Mouse (Mus musculus): ENCODE results near the gene Mars2. TPM values are rescaled to one million over a fixed set of nuclear protein-coding genes. Genes with fewer than 3 reads are reported as not detected.
A peak's percentile ranks its signal among the peaks of the same experiment; 100 is the strongest.

The Mars2 gene
- polyA plus RNA-seq, 1 experiment from 2014 or later, result 4.1 TPM

- H3K4me1 ChIP-seq (replicated peaks), result peaks cover 14% of the 10 kb centered on the region
- WGBS, result 92% methylated on average over 6 of the region's 6 CpGs
These were observed 29.4 kb upstream of the Mars2 start for GRCm38 (mm10) chr1:55207561-55207960.

GRCm38 (mm10) chr1:55208500-55209140 is 28.4 kb upstream of the Mars2 start:
- Histone ChIP-seq H3K27ac (ENCODE audit: poor library complexity, severe bottlenecking) (peak overlapping the region; percentile 62; the same call in 1 of the 2 replicates), H3K4me3 (no peak overlapping the region), H3K4me2 (no peak overlapping the region; the same call in 1 of the 2 replicates), H3K9ac (no peak overlapping the region), H3K27me3 (replicated peaks) (no peaks in the 10 kb centered on the region), H3K4me1 (replicated peaks) (peaks cover 14% of the 10 kb centered on the region), H3K36me3 (peaks cover 2% of the 10 kb centered on the region; the same call in 1 of the 2 replicates), H3K9me3 (replicated peaks) (no peaks in the 10 kb centered on the region)
- 36% methylated on average over 5 of the region's 5 CpGs for WGBS
- ATAC-seq (ENCODE audit: insufficient number of reproducible peaks, low FRiP score), result no peak

More at GRCm38 (mm10) chr1:55207561-55207960, 29.4 kb upstream of the Mars2 start:
- Histone ChIP-seq H3K36me3 (peaks cover 5% of the 10 kb centered on the region; the same call in 1 of the 2 replicates), H3K4me2 (no peak overlapping the region), H3K27ac (ENCODE audit: poor library complexity, severe bottlenecking) (no peak overlapping the region), H3K4me3 (no peak overlapping the region), H3K27me3 (replicated peaks) (no peaks in the 10 kb centered on the region), H3K9ac (no peak overlapping the region), H3K9me3 (replicated peaks) (no peaks in the 10 kb centered on the region)
- no peak for ATAC-seq (ENCODE audit: insufficient number of reproducible peaks, low FRiP score)

- no peaks in the 10 kb centered on the region for H3K9me3 ChIP-seq (replicated peaks)
- no peak overlapping the region for H3K27ac ChIP-seq (ENCODE audit: poor library complexity, severe bottlenecking)
- H3K27me3 ChIP-seq (replicated peaks), result no peaks in the 10 kb centered on the region
- peaks cover 14% of the 10 kb centered on the region for H3K4me1 ChIP-seq (replicated peaks)
- H3K4me2 ChIP-seq, result peak overlapping the region; percentile 14
- H3K4me3 ChIP-seq, result no peak overlapping the region
- WGBS, result 45% methylated on average over 12 of the region's 12 CpGs
- H3K36me3 ChIP-seq, result no peaks in the 10 kb centered on the region
- 0 out of 2 replicates have a peak, but pooled peaks have one; percentile 29 for ATAC-seq (ENCODE audit: insufficient number of reproducible peaks, low FRiP score)
- no peak overlapping the region for H3K9ac ChIP-seq
These were observed 26.6 kb upstream of the Mars2 start for GRCm38 (mm10) chr1:55210202-55210965.

GRCm38 (mm10) chr1:55211081-55211480 is 25.9 kb upstream of the Mars2 start:
- no peak overlapping the region for H3K27ac ChIP-seq (ENCODE audit: poor library complexity, severe bottlenecking)

GRCm38 (mm10) chr1:55212771-55213170 is 24.2 kb upstream of the Mars2 start:
- ATAC-seq (ENCODE audit: insufficient number of reproducible peaks, low FRiP score), result no peak
- Histone ChIP-seq H3K4me3 (no peak overlapping the region), H3K4me2 (no peak overlapping the region), H3K9me3 (replicated peaks) (no peaks in the 10 kb centered on the region), H3K9ac (no peak overlapping the region), H3K36me3 (no peaks in the 10 kb centered on the region), H3K27ac (ENCODE audit: poor library complexity, severe bottlenecking) (no peak overlapping the region), H3K4me1 (replicated peaks) (peaks cover 18% of the 10 kb centered on the region), H3K27me3 (replicated peaks) (no peaks in the 10 kb centered on the region)
- 73% methylated on average over 4 of the region's 4 CpGs for WGBS

More at GRCm38 (mm10) chr1:55211081-55211480, 25.9 kb upstream of the Mars2 start:
- H3K4me3 ChIP-seq, result no peak overlapping the region
- H3K9ac ChIP-seq, result no peak overlapping the region
- no peak overlapping the region for H3K4me2 ChIP-seq
- H3K36me3 ChIP-seq, result no peaks in the 10 kb centered on the region
- H3K4me1 ChIP-seq (replicated peaks), result peaks cover 14% of the 10 kb centered on the region
- no peaks in the 10 kb centered on the region for H3K27me3 ChIP-seq (replicated peaks)
- ATAC-seq (ENCODE audit: insufficient number of reproducible peaks, low FRiP score), result no peak
- H3K9me3 ChIP-seq (replicated peaks), result no peaks in the 10 kb centered on the region
- 81% methylated on average over 8 of the region's 8 CpGs for WGBS

DNA sequence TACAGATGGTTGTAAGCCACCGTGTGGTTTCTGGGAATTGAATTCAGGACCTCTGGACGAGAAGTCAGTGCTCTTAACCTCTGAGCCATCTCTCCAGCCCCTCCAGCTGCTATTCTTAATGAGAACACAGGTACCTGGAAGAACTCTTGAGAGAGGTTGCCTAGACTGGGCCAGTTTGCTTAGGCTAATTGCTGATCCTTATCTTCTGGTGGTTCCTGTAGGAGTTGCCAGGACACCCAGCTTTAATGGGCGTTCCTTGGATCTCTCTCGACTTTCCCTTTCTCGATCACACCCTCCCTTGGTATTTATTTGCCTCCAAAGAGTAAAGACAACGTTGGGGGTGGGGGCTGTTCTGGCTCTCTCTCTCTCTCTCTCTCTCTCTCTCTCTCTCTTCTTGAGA is 23.5 kb upstream of the Mars2 start:
- Histone ChIP-seq H3K4me1 (replicated peaks) (peaks cover 14% of the 10 kb centered on the region), H3K9ac (no peak overlapping the region), H3K4me3 (no peak overlapping the region), H3K4me2 (no peak overlapping the region), H3K27ac (ENCODE audit: poor library complexity, severe bottlenecking) (no peak overlapping the region), H3K9me3 (replicated peaks) (no peaks in the 10 kb centered on the region), H3K27me3 (replicated peaks) (no peaks in the 10 kb centered on the region), H3K36me3 (no peaks in the 10 kb centered on the region)
- ATAC-seq (ENCODE audit: insufficient number of reproducible peaks, low FRiP score), result no peak
- WGBS, result 51% methylated on average over 6 of the region's 6 CpGs

DNA sequence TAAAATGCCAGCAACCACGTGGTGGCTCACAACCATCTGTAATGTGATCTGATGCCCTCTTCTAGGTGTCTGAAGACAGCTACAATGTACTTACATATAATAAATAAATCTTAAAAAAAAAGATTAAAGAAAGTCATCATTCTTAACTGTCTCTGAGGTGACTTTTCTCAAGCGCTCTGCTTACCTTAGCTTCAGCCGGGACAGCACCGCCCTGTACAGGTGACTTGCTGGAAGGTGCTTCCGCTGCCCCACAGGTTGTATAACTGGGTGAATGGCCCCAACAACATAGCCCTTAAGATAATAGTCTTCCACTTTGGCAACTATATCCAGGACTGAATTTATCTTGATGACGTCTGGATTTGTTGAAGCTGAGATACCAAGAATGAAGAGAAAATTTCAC is 23.0 kb upstream of the Mars2 start:
- Histone ChIP-seq H3K27me3 (replicated peaks) (no peaks in the 10 kb centered on the region), H3K9me3 (replicated peaks) (no peaks in the 10 kb centered on the region), H3K4me2 (no peak overlapping the region), H3K4me1 (replicated peaks) (peaks cover 10% of the 10 kb centered on the region), H3K27ac (ENCODE audit: poor library complexity, severe bottlenecking) (no peak overlapping the region), H3K9ac (no peak overlapping the region), H3K4me3 (no peak overlapping the region), H3K36me3 (no peaks in the 10 kb centered on the region)
- 81% methylated on average over 6 of the region's 6 CpGs for WGBS
- ATAC-seq (ENCODE audit: insufficient number of reproducible peaks, low FRiP score), result no peak

- no peak for ATAC-seq (ENCODE audit: insufficient number of reproducible peaks, low FRiP score)
- WGBS, result 69% methylated on average over 11 of the region's 11 CpGs
- no peaks in the 10 kb centered on the region for H3K9me3 ChIP-seq (replicated peaks)
- H3K27me3 ChIP-seq (replicated peaks), result no peaks in the 10 kb centered on the region
- peaks cover 6% of the 10 kb centered on the region; the same call in 1 of the 2 replicates for H3K4me1 ChIP-seq (replicated peaks)
- no peak overlapping the region for H3K4me3 ChIP-seq
- no peak overlapping the region for H3K9ac ChIP-seq
- no peak overlapping the region for H3K4me2 ChIP-seq
- no peak overlapping the region for H3K27ac ChIP-seq (ENCODE audit: poor library complexity, severe bottlenecking)
- H3K36me3 ChIP-seq, result no peaks in the 10 kb centered on the region
These were observed 21.7 kb upstream of the Mars2 start for GRCm38 (mm10) chr1:55215185-55215813.

DNA sequence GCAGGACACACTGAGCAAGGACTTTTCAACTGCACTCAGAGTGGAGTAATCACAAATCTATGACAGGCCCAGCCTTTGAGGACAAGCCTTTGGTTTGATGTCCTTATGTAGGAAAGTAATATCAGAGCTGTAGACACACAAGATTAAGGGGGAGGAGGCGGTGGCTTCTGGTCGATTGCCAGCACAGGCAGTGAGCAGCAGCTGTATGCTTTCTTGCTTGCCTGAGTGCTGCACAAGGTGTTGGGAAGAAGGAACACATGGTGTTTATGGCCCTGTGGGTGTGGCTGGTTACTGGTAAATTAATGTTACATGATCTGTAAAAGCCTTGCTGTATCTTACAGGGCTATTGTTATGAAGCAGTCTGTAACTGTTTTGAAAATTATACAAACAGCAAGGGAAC is 19.8 kb upstream of the Mars2 start:
- no peak overlapping the region for H3K27ac ChIP-seq (ENCODE audit: poor library complexity, severe bottlenecking)
- H3K36me3 ChIP-seq, result no peaks in the 10 kb centered on the region
- H3K27me3 ChIP-seq (replicated peaks), result no peaks in the 10 kb centered on the region
- H3K4me3 ChIP-seq, result no peak overlapping the region
- no peak overlapping the region for H3K9ac ChIP-seq
- ATAC-seq (ENCODE audit: insufficient number of reproducible peaks, low FRiP score), result no peak
- H3K4me1 ChIP-seq (replicated peaks), result peaks cover 15% of the 10 kb centered on the region
- WGBS, result 42% methylated on average over 2 of the region's 2 CpGs
- no peaks in the 10 kb centered on the region for H3K9me3 ChIP-seq (replicated peaks)
- no peak overlapping the region for H3K4me2 ChIP-seq

- WGBS, result 63% methylated on average over 4 of the region's 4 CpGs
- H3K27me3 ChIP-seq (replicated peaks), result no peaks in the 10 kb centered on the region
- H3K9ac ChIP-seq, result no peak overlapping the region
- H3K4me2 ChIP-seq, result 0 out of 2 replicates have a peak overlapping the region, but pooled peaks have one; percentile 26
- peaks cover 18% of the 10 kb centered on the region for H3K4me1 ChIP-seq (replicated peaks)
- H3K4me3 ChIP-seq, result no peak overlapping the region
- peak overlapping the region; percentile 58 for H3K27ac ChIP-seq (ENCODE audit: poor library complexity, severe bottlenecking)
- no peak for ATAC-seq (ENCODE audit: insufficient number of reproducible peaks, low FRiP score)
- H3K9me3 ChIP-seq (replicated peaks), result no peaks in the 10 kb centered on the region
- no peaks in the 10 kb centered on the region for H3K36me3 ChIP-seq
These were observed 15.6 kb upstream of the Mars2 start for GRCm38 (mm10) chr1:55221352-55221751.

- 82% methylated on average over 7 of the region's 7 CpGs for whole genome bisulfite sequencing
- no peaks in the 10 kb centered on the region for H3K27me3 ChIP-seq (replicated peaks)
- no peak overlapping the region for H3K4me2 ChIP-seq
- H3K9me3 ChIP-seq (replicated peaks), result no peaks in the 10 kb centered on the region
- no peak overlapping the region for H3K27ac ChIP-seq (ENCODE audit: poor library complexity, severe bottlenecking)
- H3K4me1 ChIP-seq (replicated peaks), result peaks cover 14% of the 10 kb centered on the region
- H3K4me3 ChIP-seq, result no peak overlapping the region
- no peaks in the 10 kb centered on the region for H3K36me3 ChIP-seq
- ATAC-seq (ENCODE audit: insufficient number of reproducible peaks, low FRiP score), result no peak
- H3K9ac ChIP-seq, result no peak overlapping the region
These were observed 14.0 kb upstream of the Mars2 start for GRCm38 (mm10) chr1:55223026-55223425.
